Mouse (Mus musculus): ENCODE results near the gene Slc1a5.

Gene Slc1a5

DNA sequence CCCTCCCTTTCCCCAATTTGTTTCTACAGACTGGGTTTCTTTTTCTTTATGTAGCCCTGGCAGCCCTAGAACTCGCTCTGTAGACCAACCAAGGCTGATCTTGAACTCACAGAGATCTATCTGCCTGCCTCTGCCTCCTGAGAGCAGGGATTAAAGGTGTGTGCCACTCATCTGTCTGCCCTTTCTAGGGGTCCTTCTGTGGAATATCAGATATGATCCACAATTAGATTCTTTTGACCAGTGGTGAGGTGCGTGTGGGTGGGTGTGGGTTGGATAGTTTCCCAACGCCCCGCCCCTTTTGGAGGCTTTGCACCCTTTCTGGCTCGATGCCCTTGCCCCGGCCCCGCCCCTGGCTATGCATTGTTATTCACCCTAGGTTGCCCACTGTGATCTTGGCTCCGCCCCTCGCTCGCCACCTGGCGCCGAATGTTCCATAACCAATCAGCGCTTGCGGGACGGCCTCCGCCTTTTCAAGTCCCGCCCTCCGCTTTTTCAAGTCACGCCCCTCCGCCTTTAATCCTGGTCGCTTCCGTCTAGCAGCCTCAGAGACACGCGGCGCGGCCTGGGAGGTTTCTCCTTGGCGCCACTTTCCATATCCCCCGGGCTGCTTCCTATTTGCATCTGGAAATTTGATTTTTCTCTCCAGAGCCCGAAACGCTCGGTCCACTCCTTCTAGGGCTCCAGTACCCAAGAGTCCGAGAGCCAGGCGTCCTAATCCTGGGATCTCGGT lies at the start of gene Slc1a5:
Slc1a5 (plus strand) TSS at position 516 of the 730 bp plus-strand sequence.
- DNase-seq (ENCODE audit: low read depth in 2 of 2, low spot score in 2 of 2): peak; percentile 88 to 92

DNA sequence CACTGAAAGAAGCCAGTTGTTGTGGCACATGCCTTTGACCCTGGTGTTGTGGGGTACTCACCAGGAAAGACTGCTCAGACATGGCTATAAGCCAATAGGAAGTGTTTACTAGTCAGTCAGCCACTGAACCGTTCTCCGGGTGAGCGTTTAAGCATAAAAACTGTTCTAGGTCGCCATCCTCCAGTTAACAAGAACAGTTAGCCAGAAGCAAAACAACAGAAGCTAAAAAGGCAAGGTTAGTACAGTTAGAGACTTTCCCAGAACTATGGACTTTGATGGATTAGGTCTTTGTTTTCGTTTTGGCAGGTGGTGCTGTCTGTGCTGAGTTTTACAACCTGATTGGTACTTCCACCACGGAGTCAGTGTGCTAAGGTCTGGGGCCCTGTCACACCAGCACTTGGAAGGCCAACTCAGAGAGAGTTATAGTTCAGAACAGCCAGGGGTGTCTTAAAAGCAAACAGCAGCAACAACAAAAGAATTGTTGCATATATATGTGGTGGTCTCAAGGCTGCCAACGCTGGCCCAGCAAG lies 49.2 kb upstream of the Slc1a5 start:
- DNase-seq (ENCODE audit: low read depth in 2 of 2, low spot score in 2 of 2): no peak

DNA sequence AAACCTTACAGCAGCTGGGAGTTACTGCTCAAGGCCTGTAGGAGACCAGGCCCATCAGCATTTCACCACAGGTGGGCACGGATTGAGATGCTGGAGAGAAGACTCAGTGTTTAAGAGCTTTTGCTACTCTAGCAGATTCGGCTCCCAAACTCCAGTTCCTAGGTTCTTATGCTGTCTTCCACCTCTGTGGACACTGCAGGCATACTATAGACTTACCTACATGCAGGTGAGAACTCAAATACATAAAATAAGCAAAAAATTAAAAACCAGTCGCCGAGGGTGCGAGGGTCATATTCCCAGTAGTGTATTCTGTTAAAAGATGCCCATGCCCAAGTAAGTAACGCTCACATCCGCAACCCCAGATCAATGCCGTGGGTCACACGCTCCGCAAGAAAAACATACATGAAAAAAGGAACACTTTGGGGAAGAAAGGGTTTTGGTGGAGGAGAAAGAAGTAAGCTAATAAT lies 43.5 kb upstream of the Slc1a5 start:
- no peak for DNase-seq (ENCODE audit: low read depth in 2 of 2, low spot score in 2 of 2)

DNA sequence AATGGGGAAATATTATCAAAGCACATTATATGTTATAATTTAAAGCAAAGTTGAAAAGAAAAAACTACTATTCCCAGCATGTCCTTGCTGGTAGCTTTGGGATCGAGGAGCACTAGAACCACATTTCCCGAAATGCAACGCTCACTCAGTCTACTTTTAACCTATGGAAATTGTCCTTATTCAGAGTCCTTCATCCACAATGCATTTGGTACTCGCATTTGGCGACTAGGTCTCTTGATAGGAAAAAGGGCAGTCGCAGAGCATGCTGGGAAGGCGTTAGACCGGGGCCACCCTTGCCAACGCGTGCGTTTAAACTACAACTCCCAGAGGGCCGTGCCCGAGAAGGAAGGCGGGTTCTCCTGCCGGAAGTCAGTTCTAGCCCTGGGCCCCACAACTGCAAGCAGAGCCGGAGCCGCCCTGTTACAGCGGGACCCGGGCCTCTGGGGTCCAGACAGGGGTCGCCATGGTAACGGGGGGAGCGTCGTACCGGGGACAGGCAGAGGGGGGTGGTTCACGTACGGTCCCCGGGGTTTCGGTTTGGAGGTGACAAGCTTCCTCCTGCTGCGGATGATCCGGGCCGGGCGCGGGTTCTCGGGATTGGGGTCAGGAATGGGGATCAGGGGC lies 43.0 kb upstream of the Slc1a5 start, which contains the start of gene Ap2s1:
Ap2s1 (plus strand) TSS at position 338 of the 624 bp plus-strand sequence.
- peak; percentile 86 to 92 for DNase-seq (ENCODE audit: low read depth in 2 of 2, low spot score in 2 of 2)

DNA sequence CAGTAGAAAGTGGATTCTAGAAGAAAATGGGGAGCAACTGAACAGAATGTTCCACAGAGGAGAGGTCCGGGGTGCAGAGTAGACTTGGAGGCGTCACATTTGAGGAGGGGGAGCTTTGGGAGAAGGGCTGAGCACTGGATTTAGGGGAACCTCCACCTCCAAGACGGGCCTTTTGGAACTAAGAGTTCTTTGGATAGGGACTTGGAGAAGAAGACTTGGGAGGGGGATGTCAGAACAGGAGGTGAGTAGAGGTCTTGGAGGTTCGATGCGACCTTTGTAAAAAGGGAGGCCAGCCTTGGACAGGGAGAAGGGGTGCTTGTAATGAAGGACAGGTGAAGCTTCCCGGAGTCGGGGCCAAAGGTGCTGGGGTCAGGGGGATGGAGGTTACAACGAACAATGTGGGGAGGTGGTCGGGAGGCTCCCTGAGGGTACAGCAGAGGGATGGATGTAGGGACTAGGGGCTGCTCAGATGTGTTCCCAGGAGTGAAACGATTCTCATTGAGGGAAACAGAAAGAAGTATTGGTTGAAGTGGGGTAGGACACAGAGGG lies 42.0 kb upstream of the Slc1a5 start:
- DNase-seq (ENCODE audit: low read depth in 2 of 2, low spot score in 2 of 2): no peak

DNA sequence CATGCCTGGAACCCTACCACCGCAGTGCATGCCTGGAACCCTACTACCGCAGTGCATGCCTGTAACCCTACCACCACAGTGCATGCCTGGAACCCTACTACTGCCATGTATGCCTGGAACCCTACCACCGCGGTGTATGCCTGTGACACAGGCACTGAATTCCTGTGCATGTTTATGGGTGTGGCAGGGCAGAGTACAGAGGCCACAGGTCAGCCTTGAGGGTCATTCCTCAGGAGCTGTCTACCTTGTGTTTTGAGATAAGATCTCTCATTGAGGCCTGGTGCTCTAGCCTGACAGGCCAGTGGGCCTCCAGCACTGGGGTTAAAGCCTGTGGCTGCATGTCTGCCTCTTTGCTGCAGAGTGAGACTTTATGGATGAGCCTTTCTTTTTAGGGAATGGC lies 35.8 kb upstream of the Slc1a5 start:
- DNase-seq (ENCODE audit: low read depth in 2 of 2, low spot score in 2 of 2): no peak

DNA sequence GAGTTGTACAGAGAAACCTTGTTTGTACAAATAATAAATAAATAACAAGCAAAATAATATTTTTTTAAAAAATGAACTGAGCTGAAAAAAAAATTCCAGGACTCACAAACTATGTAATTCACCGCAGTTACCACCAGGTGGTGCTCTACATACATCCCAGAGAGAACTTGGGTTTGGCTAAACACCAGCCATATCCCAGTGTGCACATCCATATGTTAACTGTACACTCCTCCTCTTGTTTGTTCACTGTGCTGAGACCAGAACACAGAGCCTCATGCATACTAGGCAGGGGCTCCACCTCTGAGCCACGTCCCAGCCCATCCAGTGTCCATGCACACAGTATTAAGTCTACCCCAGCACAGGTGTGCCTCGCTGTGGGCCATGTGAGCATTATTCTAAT lies 35.0 kb upstream of the Slc1a5 start:
- DNase-seq (ENCODE audit: low read depth in 2 of 2, low spot score in 2 of 2): peak; percentile 20 to 44

DNA sequence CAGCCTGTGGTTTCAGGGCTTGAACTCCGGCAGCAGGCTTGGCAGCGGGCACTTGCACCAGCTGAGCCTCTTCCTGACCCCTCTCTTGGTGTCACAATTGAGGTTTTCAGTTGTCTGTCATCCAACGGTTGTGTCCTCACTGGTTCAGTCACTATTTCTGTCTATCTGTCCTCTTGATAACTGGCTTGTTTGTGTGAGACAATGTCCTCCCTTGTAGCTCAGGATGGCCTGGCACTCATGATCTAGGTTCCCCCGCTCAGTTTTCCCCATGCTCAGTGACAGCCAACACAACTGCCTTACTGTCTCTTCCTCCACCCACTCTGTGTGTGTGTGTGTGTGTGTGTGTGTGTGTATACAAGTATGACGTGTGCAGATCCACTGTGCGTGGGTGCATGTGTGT lies 33.5 kb upstream of the Slc1a5 start:
- DNase-seq (ENCODE audit: low read depth in 2 of 2, low spot score in 2 of 2): no peak

DNA sequence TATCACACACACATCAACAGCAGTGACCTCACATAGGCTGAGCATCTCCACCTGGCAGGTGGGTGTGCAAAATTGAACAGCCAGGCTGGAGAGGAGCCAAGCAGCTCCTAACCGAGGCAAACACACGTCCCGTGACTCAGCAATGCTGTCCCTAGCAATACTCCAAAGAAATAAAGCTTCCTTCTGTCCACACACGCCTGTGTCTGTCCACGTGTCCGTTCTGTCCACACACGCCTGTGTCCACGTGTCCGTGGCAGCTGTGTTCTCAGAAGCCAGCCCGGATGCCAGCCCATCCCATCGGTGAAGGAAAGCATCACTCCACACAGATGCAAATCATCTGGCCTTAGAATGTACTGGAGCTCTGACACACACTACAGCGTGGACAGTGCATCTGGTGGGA lies 29.1 kb upstream of the Slc1a5 start:
- no peak for DNase-seq (ENCODE audit: low read depth in 2 of 2, low spot score in 2 of 2)

DNA sequence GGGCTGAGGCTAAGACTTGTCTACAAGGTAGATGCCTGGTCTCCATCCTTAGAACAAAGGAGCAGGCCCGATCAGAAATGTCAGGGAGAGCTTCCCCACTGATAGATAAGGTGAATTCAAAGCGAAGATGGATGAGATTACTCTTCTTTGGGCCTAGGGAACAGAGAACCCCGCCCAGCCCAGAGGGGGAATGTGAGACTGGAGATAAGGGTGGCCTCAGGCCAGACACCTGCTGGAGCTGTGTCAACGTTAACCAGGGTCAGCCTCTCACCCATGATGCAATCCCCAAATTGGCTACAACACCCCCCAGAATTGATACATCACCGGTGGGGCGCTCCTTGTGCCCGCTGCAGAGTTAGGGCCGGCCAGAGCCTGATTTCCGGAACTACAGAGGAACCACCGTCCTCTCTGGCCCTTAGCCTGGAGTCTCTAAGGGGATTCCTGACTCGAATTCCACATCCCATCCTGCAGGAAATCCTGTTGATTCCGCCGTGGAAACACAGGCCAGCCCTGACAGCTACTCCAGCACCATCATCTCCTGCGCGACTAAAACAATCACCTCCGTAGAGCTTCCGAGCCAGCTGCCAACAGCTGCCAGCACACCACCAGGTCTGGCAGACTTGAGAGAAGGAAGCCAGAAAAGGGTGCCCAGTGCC lies 25.6 kb upstream of the Slc1a5 start:
- DNase-seq (ENCODE audit: low read depth in 2 of 2, low spot score in 2 of 2): no peak

DNA sequence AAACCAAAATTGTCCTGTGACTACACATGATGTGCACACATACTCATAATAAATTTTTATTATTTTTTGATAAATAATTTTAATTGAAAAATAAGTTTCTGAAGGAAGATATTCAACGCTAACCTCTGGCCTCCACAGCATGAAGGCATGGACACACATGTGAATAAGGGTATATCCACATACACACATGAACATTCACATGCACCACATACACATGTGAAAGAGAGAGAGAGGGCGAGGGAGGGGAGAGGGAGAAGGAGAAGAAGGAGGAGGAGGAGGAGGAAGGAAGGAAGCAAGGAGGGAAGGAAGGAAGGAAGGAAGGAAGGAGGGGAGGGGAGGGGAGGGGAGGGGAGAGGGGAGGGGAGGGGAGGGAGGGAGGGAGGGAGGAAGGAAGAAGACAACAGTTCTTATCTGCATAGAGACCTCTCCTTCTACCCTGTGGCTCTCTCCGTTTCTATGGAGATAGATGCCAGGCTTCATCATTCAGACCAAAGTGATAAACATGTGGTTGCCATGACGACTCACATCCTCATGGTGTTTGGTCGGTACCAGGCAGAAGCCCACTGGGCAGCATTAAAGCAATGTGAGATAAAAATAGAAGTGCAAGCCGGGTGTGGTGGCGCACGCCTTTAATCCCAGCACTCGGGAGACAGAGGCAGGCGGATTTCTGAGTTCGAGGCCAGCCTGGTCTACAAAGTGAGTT lies 22.1 kb upstream of the Slc1a5 start:
- DNase-seq (ENCODE audit: low read depth in 2 of 2, low spot score in 2 of 2): no peak

DNA sequence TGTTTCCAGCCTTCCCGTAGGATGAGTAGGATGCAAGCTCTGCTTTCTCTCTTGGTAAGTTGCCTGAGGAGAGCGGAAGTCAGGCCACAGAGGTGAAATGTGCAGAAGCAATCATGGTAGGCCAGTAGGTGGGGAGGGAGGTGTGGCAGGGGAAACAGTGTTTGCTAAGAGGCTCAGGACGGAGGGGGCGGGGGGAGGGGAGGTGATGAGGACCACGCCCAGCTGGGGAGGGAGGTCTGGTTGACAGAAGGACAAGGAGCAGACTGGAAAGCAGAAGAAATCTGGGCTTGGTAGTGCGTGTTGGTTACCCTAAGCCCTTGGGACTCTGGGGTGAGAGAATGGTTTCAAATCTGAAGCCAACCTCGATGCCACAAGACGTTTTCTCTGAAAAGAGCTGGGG lies 20.8 kb upstream of the Slc1a5 start:
- no peak for DNase-seq (ENCODE audit: low read depth in 2 of 2, low spot score in 2 of 2)

DNA sequence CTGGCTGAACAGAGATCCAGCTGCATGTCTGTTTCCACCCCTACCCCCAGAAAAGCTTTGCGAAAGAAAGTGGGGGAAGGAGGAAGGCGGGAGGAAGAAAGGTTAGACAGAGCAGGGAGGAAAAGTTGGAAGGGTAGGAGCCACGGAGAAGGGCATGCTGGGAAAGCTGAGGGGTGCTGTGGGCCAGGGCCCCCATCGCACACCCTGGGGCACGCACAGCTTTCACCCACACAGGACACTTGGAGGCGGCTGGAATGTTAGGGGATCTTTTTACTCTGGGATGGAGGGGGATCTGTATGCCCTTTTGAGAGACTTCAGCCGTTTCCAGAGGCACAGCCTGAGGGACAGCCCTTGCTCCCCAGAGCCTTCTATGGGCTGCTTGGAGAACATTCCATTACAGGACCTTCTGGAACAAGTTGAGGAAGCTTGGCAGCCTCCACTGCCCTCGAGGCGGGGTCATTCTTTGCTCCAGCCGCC lies 20.1 kb upstream of the Slc1a5 start:
- DNase-seq (ENCODE audit: low read depth in 2 of 2, low spot score in 2 of 2): no peak

DNA sequence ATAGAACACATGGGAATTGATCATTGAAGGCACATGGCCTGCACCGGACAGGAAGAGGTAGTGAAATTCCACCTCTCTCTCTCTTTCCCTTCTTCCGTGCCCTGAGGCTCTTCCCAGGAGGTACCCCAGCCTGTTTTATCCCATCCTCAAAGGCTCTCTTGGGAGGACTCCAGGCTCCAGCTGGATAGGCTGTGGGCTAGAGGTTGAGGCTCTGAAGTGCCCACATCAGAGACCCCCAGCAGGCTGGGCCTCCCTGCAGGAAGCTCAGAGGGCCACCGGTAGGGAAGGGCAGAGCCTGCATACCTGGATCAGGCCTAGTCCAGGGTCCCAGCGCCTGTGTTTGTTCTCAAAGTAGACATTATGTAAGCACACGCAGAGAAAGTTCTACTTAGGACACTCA lies 19.5 kb upstream of the Slc1a5 start:
- no peak for DNase-seq (ENCODE audit: low read depth in 2 of 2, low spot score in 2 of 2)

DNA sequence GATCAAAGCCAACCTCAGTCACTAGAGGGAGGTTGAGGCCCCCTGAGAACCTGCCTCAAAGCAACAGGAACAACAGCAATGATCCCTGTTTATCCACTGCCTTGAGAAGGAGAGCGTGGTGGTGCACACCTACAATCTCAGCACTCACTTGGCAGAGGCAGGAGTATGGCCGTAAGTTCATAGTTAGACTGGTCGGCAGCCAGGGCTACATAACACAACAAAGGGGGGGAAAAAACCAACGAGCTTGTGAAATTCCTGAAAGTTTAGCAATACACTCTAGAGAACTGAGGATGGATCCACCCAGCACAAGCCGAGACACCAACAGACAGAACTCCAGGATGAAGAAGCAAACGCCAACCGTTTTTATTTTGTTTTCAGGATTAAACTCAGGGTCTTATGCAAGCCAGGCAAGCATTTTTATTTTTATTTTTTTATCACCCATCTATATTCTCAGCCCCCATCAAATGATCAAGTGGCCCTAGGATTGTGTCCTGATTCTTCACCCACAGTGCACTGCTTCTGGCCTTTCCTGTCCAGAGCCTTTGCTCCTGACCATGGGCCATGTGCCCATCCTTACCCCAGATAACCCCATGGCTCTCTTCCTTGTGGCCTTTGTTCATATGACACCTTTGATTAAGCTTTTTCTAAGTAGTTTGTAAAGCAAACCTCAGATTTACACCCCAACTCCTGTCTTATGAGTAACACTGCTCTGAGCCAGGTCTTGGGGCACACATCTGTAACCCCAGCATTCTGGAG lies 17.5 kb upstream of the Slc1a5 start:
- no peak for DNase-seq (ENCODE audit: low read depth in 2 of 2, low spot score in 2 of 2)

DNA sequence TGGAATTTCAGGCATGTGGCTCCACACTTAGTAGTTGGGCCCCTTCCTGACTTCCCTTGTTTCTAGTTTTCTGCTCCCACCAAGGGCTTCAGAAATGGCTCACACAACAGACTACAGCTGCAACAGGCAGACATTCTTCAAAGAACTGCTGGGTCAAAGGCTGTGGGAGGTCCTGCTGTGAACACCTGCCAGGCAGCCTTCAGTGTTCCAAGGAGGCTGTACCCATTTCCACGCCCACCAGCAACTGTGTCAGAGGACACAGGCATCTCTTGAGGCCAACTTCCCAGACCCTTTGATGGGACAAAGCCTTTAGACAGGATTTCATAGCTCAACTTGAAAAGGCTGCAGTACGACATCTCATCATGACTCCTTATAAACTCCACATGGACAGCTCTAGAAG lies 14.7 kb upstream of the Slc1a5 start:
- DNase-seq (ENCODE audit: low read depth in 2 of 2, low spot score in 2 of 2): no peak

DNA sequence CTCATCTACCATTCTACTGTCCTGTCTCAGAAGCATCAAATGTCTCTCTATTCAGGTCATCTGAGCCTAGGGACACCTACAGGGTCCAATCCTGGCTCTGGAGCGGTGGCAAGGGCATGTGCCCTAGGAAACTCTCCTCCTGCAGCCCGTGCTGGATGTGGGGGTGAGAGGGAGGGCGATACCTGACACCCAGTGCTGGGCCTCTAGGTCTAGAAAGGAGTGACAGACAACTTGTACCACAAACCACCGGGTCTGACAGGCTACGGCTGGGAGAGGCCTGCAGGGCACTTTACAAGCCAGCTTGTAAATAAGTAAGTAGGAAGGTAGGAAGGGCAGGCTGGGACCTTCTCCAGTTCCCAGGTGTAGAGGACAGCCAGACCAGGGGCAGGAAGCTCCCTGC lies 5.3 kb upstream of the Slc1a5 start:
- no peak for DNase-seq (ENCODE audit: low read depth in 2 of 2, low spot score in 2 of 2)

DNA sequence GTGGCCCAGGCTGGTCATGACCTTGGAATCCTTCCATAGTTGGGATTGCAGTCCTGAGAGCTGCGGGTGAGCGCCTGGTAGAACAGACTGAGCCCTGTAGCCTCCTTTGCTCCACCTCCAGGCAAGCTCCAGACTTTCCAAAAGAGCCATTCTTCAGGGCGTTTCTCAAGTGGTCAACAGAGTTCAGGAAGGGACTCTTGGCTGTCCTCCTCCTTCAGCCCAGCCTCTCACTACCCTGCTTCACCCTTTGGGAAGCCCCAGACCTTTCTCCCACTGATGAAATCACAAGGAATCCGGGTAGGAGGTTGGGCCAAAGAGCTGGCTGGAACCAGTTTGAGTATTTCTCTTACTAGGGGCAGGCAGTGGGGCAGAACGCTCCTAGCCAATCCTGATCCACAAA lies 1.1 kb upstream of the Slc1a5 start:
- DNase-seq (ENCODE audit: low read depth in 2 of 2, low spot score in 2 of 2): no peak

DNA sequence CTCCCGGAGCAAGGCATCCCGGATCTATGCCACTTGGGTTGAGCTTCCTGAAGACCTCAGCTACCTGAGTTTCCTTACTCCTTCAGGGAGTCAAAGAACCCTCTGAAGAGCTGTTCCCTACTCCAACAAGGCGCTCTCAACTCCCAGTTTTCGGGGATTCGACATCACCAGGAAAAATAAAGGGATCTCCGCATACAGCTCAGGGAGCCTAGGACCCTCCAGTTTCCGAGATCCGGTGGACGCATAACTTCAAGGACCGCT lies 345 bp downstream of the Slc1a5 start:
- no peak for DNase-seq (ENCODE audit: low read depth in 2 of 2, low spot score in 2 of 2)

DNA sequence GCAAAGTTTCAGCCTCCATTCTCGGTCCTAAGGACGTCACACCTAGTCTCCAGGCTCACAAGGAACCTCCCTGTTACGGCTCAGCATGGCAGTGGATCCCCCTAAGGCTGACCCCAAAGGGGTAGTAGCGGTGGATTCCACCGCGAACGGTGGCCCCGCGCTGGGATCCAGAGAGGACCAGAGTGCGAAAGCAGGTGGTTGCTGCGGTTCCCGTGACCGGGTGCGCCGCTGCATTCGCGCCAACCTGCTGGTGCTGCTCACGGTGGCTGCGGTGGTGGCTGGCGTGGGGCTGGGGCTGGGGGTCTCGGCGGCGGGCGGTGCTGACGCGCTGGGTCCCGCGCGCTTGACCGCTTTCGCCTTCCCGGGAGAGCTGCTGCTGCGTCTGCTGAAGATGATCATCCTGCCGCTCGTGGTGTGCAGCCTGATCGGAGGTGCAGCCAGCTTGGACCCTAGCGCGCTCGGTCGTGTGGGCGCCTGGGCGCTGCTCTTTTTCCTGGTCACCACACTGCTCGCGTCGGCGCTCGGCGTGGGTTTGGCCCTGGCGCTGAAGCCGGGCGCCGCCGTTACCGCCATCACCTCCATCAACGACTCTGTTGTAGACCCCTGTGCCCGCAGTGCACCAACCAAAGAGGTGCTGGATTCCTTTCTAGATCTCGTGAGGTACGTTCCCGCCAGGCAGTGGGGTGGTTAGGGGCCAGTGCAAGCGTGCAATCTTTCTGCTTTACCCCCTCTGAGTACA lies 845 bp downstream of the Slc1a5 start:
- DNase-seq (ENCODE audit: low read depth in 2 of 2, low spot score in 2 of 2): peak in 1 of 2 experiments; percentile 21
